Mouse (Mus musculus): ENCODE results near the gene Dctd.

Dctd gene

DNA sequence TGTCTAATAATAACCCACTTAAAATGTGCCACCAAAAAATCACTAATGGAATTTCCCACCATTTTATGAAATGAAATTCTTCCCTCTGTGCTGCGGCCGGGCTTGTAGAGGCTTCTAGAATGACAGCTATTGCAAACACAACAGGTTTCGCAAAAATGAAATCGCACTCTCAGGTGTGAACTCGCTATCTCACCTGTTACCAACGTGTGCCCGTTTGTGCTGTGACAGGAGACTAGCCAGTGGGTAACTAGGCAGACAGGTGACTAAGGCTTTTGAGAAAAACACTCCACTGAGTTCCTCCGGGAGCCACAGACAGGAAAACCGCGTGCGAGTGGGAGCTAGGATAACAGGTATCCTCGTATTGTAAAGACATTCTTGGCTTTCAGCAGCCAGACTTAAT lies at the start of gene Dctd:
Gene Dctd (plus strand): TSS at position 301 of the 400 bp plus-strand sequence.
- DNase-seq (ENCODE audit: low read depth, low spot score): no peak

GRCm38 (mm10) chr8:48053611-48054010 lies 45.3 kb upstream of the Dctd start:
- DNase-seq (ENCODE audit: low read depth, low spot score): no peak

- DNase-seq (ENCODE audit: low read depth, low spot score): no peak
These were observed 35.3 kb upstream of the Dctd start for GRCm38 (mm10) chr8:48063526-48064072.

DNA sequence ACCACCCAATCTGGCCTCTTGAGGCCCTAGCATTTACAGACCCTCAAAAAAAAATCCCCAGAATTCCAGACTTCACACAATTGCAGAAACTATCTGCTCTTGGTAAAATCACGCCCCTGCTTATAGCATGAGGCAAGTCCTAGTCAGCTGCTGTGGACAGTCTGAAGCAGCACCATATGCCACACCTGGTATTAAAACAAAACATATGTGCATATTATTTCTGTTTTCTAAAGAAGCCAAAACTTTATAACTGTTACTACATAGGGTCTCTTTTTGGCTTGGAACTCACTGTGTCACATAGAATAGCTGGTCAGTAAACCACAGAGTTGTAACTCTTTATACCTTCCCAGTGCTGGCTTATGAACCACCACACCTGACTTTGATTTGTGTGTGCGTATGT lies 24.7 kb upstream of the Dctd start:
- no peak for DNase-seq (ENCODE audit: low read depth, low spot score)

DNA sequence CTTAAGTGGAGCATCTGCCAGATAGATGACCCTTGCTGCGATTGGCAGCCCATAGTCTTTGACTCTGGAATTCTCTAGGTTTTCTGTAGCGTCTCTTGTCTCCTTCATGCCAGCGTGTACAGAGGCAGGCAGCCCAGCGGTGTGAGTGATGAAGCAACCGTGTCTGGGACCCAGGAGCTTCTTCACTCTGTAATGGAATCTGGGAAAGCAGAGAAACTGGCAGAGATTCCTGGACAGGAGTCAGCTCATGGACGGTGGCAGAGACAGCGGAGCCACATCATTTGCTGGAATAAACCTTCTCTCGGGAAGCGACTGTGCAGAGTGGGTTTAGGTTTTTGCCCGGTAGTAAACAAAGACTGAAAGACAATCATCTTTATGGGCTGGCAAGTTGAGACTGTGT lies 16.5 kb upstream of the Dctd start:
- DNase-seq (ENCODE audit: low read depth, low spot score): no peak

DNA sequence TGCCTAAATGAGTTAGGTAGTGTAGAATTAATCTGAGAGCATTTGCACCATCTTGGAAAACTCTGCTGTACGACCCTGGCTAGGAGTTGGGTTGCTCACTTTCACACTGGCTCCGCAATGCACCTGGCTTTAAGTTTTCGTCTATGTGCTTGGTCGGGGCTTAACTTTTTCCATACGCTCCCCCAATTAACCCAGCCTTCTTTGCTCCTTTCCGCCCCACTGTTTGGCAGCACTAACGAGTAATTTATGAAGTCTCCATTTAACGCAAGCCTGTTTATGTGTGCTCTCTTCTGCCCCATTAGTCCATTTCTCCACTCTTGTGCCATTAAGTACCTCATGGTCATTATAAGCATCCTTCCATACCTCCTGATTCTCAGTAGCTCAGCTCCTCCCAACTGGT lies 8.2 kb upstream of the Dctd start:
- DNase-seq (ENCODE audit: low read depth, low spot score): no peak

GRCm38 (mm10) chr8:48095378-48095777 lies 3.5 kb upstream of the Dctd start:
- DNase-seq (ENCODE audit: low read depth, low spot score): no peak

DNA sequence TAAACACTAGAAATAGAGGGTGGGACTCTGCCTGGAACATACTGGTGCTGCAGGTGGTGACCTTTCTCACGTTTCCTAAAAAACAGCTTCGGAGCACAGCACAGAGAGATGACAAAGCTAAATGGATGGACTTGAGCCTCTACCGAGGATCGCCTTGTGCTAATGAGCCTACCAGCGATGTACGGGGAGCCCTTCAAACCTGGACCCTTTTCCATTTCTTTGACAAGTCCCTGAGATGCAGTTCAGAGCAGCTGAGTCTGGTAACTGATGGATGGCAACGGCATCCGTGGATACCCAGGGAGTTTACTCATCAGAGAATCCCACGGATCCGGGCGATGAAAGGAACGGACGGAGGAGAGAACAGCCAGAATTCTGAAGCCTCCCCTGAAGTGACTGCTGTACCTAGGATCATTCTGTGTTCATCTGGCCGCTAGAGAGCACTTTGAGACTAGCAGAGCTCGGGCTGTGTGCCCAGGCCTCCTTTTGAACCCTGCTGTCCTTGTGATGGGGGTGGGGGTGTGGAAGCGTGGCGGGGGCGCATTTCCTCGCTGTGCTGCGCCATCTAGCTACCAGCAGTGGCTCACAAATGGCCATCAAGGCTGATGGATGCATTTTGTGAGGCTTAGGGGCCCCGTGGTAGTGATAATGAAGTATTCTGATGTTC lies 1.6 kb upstream of the Dctd start:
- DNase-seq (ENCODE audit: low read depth, low spot score): peak; percentile 39

DNA sequence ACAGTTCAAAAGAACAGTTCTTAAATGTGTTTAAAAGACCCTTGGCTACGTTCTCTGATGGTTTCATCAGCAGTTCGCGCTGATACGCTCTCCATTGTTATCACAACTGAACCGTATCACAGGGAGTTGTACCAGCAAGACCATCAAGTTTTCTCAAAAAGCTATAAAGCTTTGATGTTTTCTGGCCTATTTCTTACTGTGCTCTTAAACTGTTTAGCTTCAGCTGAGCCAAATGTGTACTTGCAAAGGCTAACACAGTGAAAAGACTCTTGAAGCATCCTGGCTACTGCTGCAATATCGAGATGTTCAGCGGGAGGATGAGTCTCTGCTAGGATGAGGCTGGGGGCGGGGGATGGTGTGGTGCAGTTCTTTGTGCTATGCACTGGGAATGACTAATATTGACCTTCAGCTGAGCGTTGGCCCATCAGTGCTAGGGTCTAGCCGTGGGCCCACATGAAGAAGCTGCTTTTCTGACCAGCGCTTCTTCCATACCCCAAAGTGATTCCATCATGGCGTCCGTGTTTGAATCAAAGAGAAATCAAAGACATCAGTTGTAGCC lies 732 bp upstream of the Dctd start:
- DNase-seq (ENCODE audit: low read depth, low spot score): no peak

DNA sequence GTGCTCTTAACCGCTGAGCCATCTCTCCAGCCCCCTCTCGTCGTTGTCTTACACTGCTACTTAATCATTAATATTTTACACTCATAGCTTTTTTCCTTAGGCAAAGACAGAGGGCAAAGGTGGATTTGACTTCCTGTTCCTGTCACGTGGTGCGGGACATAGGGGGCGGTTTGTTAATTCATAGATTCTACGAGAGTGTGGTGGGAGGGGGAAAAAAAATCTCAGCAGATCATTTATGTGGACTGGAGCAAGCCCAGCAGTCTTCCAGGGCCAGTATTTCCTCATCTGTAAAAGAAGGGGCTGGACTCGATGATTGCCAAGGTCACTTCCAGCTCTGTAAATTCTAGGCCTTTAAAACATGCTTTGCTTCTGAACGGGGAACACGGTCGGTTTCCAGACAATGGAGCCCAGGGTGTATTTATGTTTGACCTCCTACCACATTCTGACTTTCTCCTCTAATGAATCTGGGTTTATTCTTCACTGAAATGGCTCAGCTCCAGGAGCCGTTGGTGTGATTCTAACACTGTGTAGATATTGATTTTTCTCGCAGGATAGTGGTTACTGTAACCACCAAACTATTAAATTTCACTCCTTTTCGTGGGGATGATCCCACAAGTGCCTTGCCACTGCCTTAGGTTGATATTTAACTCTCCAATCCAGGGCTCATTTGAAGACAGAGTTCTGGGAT lies 1.4 kb downstream of the Dctd start:
- no peak for DNase-seq (ENCODE audit: low read depth, low spot score)

DNA sequence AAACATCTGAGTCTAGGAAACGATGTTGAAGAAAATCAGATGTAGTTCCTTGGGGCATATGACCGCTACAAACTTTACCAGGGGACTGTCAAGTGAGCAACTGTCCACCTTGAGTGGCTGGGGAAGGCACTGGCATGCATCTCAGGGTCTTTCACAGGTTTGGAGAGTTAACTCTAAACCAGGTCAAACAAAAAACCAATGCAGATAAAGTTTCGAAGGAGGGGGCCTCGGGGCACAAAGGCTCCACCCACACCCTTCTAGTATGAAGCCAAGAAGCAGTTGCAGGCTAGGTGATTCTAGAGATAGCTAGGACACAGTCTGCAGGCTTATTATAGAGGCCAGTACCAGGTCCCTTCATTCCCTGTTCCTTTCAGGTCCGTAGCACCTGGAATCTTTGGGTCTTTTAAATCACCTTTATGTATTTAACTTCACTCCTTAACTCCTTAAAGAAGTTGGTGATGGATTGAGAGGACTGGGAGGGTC lies 10.5 kb downstream of the Dctd start:
- peak; percentile 24 for DNase-seq (ENCODE audit: low read depth, low spot score)

DNA sequence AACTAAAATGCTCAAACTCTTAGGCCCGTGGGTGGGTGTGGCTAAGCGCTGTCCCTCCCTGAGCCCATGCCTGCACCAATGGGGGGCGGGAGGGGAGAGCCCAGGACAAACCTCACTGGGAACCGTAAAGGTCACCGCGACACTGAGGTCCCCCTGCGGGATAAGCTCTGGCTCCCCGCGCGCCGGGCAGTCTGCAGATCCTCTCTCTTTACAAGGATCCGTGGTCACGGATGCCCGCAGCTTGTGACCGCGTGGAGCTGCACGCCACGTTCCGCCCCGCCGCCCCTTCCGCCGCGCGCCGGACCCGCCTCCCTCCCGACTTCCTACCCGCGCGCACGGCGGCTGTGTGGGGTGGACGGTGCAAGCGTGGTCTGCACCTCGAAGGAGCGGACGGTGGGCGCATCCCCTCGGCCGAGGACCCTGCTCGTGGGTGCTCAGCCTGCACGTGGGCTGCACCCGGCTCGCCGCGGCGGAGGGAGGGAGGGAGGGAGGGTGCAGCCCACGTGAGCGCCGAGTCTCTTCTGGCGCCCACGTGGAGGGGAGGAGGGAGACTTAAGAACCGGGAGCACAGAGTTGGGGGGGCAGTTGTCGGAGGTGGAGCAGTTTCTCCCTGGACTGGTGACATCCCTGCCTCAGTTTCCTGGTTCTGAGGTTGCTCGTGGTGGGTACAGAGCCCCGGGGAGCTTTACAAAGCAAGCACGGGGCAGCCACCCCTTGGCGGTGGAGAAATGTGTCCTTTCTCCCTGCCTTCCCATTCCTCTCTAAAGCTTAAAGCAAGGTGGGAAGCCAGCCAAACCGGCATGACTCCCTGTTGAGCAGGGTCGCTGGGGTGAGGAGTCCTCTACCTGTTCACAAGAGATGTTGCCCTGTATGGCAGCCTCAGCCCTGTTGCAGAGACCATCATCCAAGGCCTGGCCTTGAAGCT lies 11.2 kb downstream of the Dctd start:
- DNase-seq (ENCODE audit: low read depth, low spot score): peak; percentile 56

GRCm38 (mm10) chr8:48114591-48114990 lies 15.7 kb downstream of the Dctd start:
- DNase-seq (ENCODE audit: low read depth, low spot score): no peak

- no peak for DNase-seq (ENCODE audit: low read depth, low spot score)
These were observed 24.1 kb downstream of the Dctd start for GRCm38 (mm10) chr8:48122991-48123390.

DNA sequence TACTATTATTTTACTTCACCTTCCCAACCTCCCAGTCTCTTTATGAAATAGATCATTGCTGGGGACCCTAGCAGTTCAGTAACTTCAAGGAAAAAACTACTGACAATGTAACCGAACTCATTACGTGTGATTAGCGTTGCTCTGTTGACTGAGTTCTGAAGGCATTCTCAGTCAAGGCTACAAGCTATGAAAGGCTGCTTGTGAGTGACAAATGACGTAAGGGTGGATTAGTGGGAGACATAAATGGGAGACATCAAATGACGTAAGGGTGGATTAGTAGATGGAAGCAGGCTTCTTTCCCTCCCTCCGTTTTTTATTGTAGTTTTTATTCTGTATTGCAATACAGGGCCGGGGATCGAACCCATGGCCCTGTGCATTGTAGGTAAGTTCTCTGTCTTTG lies 26.0 kb downstream of the Dctd start:
- DNase-seq (ENCODE audit: low read depth, low spot score): no peak

DNA sequence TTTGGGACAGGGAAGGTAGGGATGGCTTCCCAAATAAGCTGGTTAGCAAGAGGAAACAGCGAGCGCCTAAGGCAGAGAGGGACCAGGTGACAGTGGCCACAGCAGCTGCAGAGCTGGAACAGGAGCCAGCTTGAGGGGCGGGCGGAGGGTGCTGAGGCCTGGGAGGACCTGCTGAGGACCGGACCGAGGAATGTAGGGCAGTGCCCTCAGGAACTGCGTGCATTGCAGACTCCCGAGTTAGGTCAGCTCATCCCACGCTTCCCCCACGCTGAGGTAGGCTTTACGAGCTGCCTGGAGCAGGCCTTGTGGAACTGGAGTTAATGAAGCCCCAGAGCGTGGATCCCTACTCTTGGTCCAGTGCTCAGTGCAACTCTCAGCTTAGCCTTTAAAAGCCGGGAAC lies 28.1 kb downstream of the Dctd start:
- no peak for DNase-seq (ENCODE audit: low read depth, low spot score)

DNA sequence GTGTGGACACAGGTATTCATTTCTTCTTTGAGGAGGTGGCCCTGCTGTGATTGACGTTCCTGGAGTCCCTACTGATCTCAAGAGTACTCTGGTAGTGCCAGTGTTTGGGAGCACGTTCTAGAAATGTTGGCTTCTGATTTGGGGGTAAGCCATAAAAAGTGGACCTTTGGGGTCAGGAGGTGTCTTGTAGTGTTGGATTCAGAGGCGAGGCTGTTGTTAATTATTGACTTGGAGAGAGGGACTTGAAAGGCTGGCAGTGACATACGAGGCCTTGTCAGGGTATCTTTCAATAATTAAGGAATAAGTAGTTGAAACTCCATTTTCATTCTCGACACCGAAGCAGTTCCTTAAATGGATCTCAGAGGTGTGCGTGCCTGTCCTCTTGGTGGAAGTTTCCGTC lies 31.4 kb downstream of the Dctd start:
- no peak for DNase-seq (ENCODE audit: low read depth, low spot score)

GRCm38 (mm10) chr8:48133321-48133720 lies 34.4 kb downstream of the Dctd start:
- no peak for DNase-seq (ENCODE audit: low read depth, low spot score)

- DNase-seq (ENCODE audit: low read depth, low spot score): no peak
These were observed 38.1 kb downstream of the Dctd start for GRCm38 (mm10) chr8:48136804-48137650.

DNA sequence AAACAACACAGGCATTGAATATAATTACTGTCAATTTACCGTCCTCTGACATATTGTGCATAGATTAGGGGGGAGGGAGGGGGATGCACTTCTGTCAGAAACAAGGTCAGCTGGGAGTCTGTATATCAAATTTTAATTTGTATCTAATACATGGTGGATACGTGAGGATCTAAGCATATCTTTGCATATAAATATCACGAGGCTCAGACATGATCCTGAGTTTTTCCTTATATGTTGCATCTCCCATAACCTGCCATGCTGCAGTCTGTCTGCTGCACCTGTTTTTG lies 38.7 kb downstream of the Dctd start:
- DNase-seq (ENCODE audit: low read depth, low spot score): no peak

GRCm38 (mm10) chr8:48141023-48141422 lies 42.1 kb downstream of the Dctd start:
- no peak for DNase-seq (ENCODE audit: low read depth, low spot score)

All from WW6 (cell line).